Mouse (Mus musculus): ENCODE results near the gene Alad. TPM values are rescaled to one million over a fixed set of nuclear protein-coding genes. Genes with fewer than 3 reads are reported as not detected.

The Alad gene
- 110 and 111 TPM in 2 replicates for polyA plus RNA-seq (2015; fragmentation: Nextera tagmentation; extraction: Ambion mirVana)

GRCm38 (mm10) chr4:62519849-62520233, at the start of gene Alad:
Alad (minus strand) TSS chr4:62519918.
- H3K4me3 ChIP-seq (ENCODE audit: low read depth, low read length), result peak within 1 kb of the TSS; percentile 78
- H3K9me3 ChIP-seq (ENCODE audit: low read length), result no peaks in the 10 kb centered on the region
- peak within 1 kb of the TSS; percentile 89 for H3K27ac ChIP-seq (ENCODE audit: low read length)
- H3K4me1 ChIP-seq (ENCODE audit: insufficient read depth, low read depth, low read length), result peaks cover 27% of the 10 kb centered on the region
- DNase-seq (ENCODE audit: low spot score), result peak; percentile 95
- TF ChIP-seq EP300 (IDR thresholded peaks at IDR 0.05), result no peak
- TF ChIP-seq CTCF (IDR thresholded peaks at IDR 0.05), result no peak; the same call in 1 of the 2 replicates
- 0% methylated on average over 35 of the region's 37 CpGs for WGBS
- H3K4me2 ChIP-seq (replicated peaks; ENCODE audit: low read depth, low read length), result peak within 1 kb of the TSS; percentile 66
- no peaks in the 10 kb centered on the region for H3K27me3 ChIP-seq (replicated peaks; ENCODE audit: insufficient read depth, low read length)
- ATAC-seq, result peak; percentile 84
- peak within 1 kb of the TSS; percentile 62 for H3K9ac ChIP-seq (replicated peaks; ENCODE audit: low read depth)
- no peaks in the 10 kb centered on the region for H3K36me3 ChIP-seq (ENCODE audit: insufficient read depth, low read length)

- H3K4me2 ChIP-seq (replicated peaks; ENCODE audit: low read depth, low read length), result no peak overlapping the region
- H3K9me3 ChIP-seq (ENCODE audit: low read length), result no peaks in the 10 kb centered on the region
- H3K4me3 ChIP-seq (ENCODE audit: low read depth, low read length), result no peak overlapping the region
- no peaks in the 10 kb centered on the region for H3K36me3 ChIP-seq (ENCODE audit: insufficient read depth, low read length)
- no peak overlapping the region for H3K9ac ChIP-seq (replicated peaks; ENCODE audit: low read depth)
- ATAC-seq (no peak), DNase-seq (ENCODE audit: low spot score) (no peak)
- H3K4me1 ChIP-seq (ENCODE audit: insufficient read depth, low read depth, low read length), result no peaks in the 10 kb centered on the region
- no peak for TF ChIP-seq EP300 (IDR thresholded peaks at IDR 0.05)
- no peak for TF ChIP-seq CTCF (IDR thresholded peaks at IDR 0.05)
- H3K27me3 ChIP-seq (replicated peaks; ENCODE audit: insufficient read depth, low read length), result no peaks in the 10 kb centered on the region
- WGBS, result 62% methylated on average over 1 of the region's 1 CpGs
- H3K27ac ChIP-seq (ENCODE audit: low read length), result no peak overlapping the region
Measured at GRCm38 (mm10) chr4:62568359-62568758, 48.6 kb upstream of the Alad start.

- Histone ChIP-seq H3K4me3 (ENCODE audit: low read depth, low read length) (no peak overlapping the region), H3K9ac (replicated peaks; ENCODE audit: low read depth) (no peak overlapping the region), H3K27me3 (replicated peaks; ENCODE audit: insufficient read depth, low read length) (no peaks in the 10 kb centered on the region), H3K36me3 (ENCODE audit: insufficient read depth, low read length) (no peaks in the 10 kb centered on the region), H3K4me2 (replicated peaks; ENCODE audit: low read depth, low read length) (no peak overlapping the region), H3K4me1 (ENCODE audit: insufficient read depth, low read depth, low read length) (no peaks in the 10 kb centered on the region), H3K9me3 (ENCODE audit: low read length) (no peaks in the 10 kb centered on the region), H3K27ac (ENCODE audit: low read length) (no peak overlapping the region)
- TF ChIP-seq EP300 (IDR thresholded peaks at IDR 0.05), result no peak
- no peak for TF ChIP-seq CTCF (IDR thresholded peaks at IDR 0.05)
- 67% methylated on average over 6 of the region's 6 CpGs for WGBS
- no peak for DNase-seq (ENCODE audit: low spot score)
- no peak for ATAC-seq
Measured at GRCm38 (mm10) chr4:62567696-62568095, 48.0 kb upstream of the Alad start.

GRCm38 (mm10) chr4:62566530-62566929, 46.8 kb upstream of the Alad start:
- no peak overlapping the region for H3K4me3 ChIP-seq (ENCODE audit: low read depth, low read length)
- no peaks in the 10 kb centered on the region for H3K4me1 ChIP-seq (ENCODE audit: insufficient read depth, low read depth, low read length)
- H3K9me3 ChIP-seq (ENCODE audit: low read length), result no peaks in the 10 kb centered on the region
- 0 out of 2 replicates have a peak overlapping the region, but pooled peaks have one; percentile 21 for H3K27ac ChIP-seq (ENCODE audit: low read length)
- ATAC-seq (peak; percentile 72), DNase-seq (ENCODE audit: low spot score) (peak; percentile 70)
- no peak overlapping the region for H3K9ac ChIP-seq (replicated peaks; ENCODE audit: low read depth)
- H3K36me3 ChIP-seq (ENCODE audit: insufficient read depth, low read length), result no peaks in the 10 kb centered on the region
- 51% methylated on average over 4 of the region's 4 CpGs for WGBS
- H3K27me3 ChIP-seq (replicated peaks; ENCODE audit: insufficient read depth, low read length), result no peaks in the 10 kb centered on the region
- peak; percentile 11; the same call in 1 of the 2 replicates for TF ChIP-seq CTCF (IDR thresholded peaks at IDR 0.05)
- peak; percentile 79 for TF ChIP-seq EP300 (IDR thresholded peaks at IDR 0.05)
- H3K4me2 ChIP-seq (replicated peaks; ENCODE audit: low read depth, low read length), result no peak overlapping the region

GRCm38 (mm10) chr4:62562006-62562405, 42.3 kb upstream of the Alad start:
- ATAC-seq, result no peak

GRCm38 (mm10) chr4:62561630-62562001, 41.9 kb upstream of the Alad start:
- Histone ChIP-seq H3K27ac (ENCODE audit: low read length) (no peak overlapping the region), H3K9ac (replicated peaks; ENCODE audit: low read depth) (no peak overlapping the region), H3K27me3 (replicated peaks; ENCODE audit: insufficient read depth, low read length) (no peaks in the 10 kb centered on the region), H3K4me2 (replicated peaks; ENCODE audit: low read depth, low read length) (no peak overlapping the region), H3K36me3 (ENCODE audit: insufficient read depth, low read length) (no peaks in the 10 kb centered on the region), H3K4me3 (ENCODE audit: low read depth, low read length) (no peak overlapping the region), H3K4me1 (ENCODE audit: insufficient read depth, low read depth, low read length) (no peaks in the 10 kb centered on the region), H3K9me3 (ENCODE audit: low read length) (no peaks in the 10 kb centered on the region)
- TF ChIP-seq EP300 (IDR thresholded peaks at IDR 0.05) (no peak), CTCF (IDR thresholded peaks at IDR 0.05) (no peak)
- WGBS, result 48% methylated on average over 3 of the region's 3 CpGs
- DNase-seq (ENCODE audit: low spot score) (no peak), ATAC-seq (no peak)

More at GRCm38 (mm10) chr4:62562006-62562405, 42.3 kb upstream of the Alad start:
- no peak overlapping the region for H3K4me3 ChIP-seq (ENCODE audit: low read depth, low read length)
- H3K36me3 ChIP-seq (ENCODE audit: insufficient read depth, low read length), result no peaks in the 10 kb centered on the region
- no peak for DNase-seq (ENCODE audit: low spot score)
- no peaks in the 10 kb centered on the region for H3K9me3 ChIP-seq (ENCODE audit: low read length)
- WGBS, result 45% methylated on average over 4 of the region's 4 CpGs
- no peaks in the 10 kb centered on the region for H3K27me3 ChIP-seq (replicated peaks; ENCODE audit: insufficient read depth, low read length)
- H3K27ac ChIP-seq (ENCODE audit: low read length), result no peak overlapping the region
- no peaks in the 10 kb centered on the region for H3K4me1 ChIP-seq (ENCODE audit: insufficient read depth, low read depth, low read length)
- H3K4me2 ChIP-seq (replicated peaks; ENCODE audit: low read depth, low read length), result no peak overlapping the region
- no peak overlapping the region for H3K9ac ChIP-seq (replicated peaks; ENCODE audit: low read depth)
- TF ChIP-seq CTCF (IDR thresholded peaks at IDR 0.05), result no peak
- TF ChIP-seq EP300 (IDR thresholded peaks at IDR 0.05), result no peak

All from lung, postnatal 0 days (tissue).